Mouse (Mus musculus) intestine, embryonic 15.5 days (tissue): Measurements from ENCODE around the gene Ccdc115. TPM values are rescaled to one million over a fixed set of nuclear protein-coding genes. Genes with fewer than 3 reads are reported as not detected.

Source experiments
- ATAC-seq: fragments of 200-750 bp; cut with Nextera tagmentation; 2 replicates; pipeline ENCODE4 v1.8.0; 2017; ENCODE audit warnings: moderate TSS enrichment, moderate library complexity
- H3K27ac ChIP-seq: fragments of 300-500 bp; sonication (generic); 2 replicates; pipeline ENCODE4 v1.5.1; 2015; ENCODE audit warnings: mild to moderate bottlenecking, inconsistent platforms
- H3K27me3 ChIP-seq: fragments of 300-500 bp; sonication (generic); replicated peaks from 2 replicates; pipeline ENCODE4 v1.6.1; 2015; ENCODE audit warnings: inconsistent platforms
- H3K36me3 ChIP-seq: fragments of 300-500 bp; sonication (generic); 2 replicates; pipeline ENCODE4 v1.6.1; 2015; ENCODE audit warnings: inconsistent platforms
- H3K4me1 ChIP-seq: fragments of 300-500 bp; sonication (generic); replicated peaks from 2 replicates; pipeline ENCODE4 v1.6.1; 2015; ENCODE audit warnings: inconsistent platforms
- H3K4me2 ChIP-seq: fragments of 300-500 bp; sonication (generic); replicated peaks from 2 replicates; pipeline ENCODE4 v1.6.1; 2015; ENCODE audit warnings: mild to moderate bottlenecking, inconsistent platforms
- H3K4me3 ChIP-seq: fragments of 300-500 bp; sonication (generic); replicated peaks from 2 replicates; pipeline ENCODE4 v1.5.1; 2015; ENCODE audit warnings: inconsistent platforms
- H3K9ac ChIP-seq: fragments of 300-500 bp; sonication (generic); 2 replicates; pipeline ENCODE4 v1.6.1; 2015; ENCODE audit warnings: inconsistent platforms
- H3K9me3 ChIP-seq: fragments of 300-500 bp; sonication (generic); 2 replicates; pipeline ENCODE4 v1.6.1; 2016; ENCODE audit warnings: inconsistent platforms
- WGBS: fragments of 180-500 bp; shearing (Covaris S2); methylation state at CpG from one replicate; pipeline ENCODE4 v1.1.7; 2015; 5-methylcytosine and 5-hydroxymethylcytosine counted together
- polyA plus RNA-seq: library from polyadenylated mRNA; unstranded; fragments of >200 nt; fragmentation: Nextera tagmentation; extraction: Ambion mirVana; gene quantifications from 2 replicates; pipeline ENCODE4 v1.2.1, GENCODE M21; 2015

Gene Ccdc115
- polyA plus RNA-seq, 1 experiment from 2014 or later, result 60.9 TPM

DNA sequence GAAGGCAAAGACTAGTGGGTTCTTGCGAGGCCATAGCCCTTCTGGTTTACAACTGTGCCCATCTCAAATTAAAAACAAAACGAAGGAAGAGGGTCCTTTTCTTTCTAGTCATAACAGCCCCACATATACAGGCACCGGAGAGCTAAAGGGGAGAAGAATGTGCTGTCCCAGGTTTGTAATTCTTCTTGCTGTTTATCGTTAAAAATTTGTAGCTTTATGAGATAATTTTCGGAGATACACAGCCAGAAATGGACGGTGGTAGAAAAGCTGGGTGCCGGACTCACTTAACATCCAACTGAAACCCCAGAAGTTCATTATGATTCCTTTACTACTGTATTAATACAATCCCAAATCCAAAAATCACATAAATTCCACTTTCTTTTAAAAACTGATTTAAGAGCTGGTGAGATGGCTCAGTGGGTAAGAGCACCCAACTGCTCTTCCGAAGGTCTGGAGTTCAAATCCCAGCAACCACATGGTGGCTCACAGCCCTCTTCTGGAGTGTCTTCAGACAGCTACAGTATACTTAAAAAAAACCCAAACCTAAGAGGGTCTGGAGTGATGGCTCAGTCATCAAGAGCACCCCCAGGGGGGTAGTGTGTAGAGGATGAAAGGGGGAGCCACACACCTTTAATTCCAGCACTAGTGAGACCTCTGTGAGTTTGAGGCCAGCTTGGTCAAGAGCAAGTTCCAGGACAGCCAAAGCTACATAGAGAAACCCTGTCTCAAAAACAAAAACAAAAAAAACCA, 3.9 kb downstream of the Ccdc115 start:
- H3K4me1 ChIP-seq, result peaks cover 3% of the 10 kb centered on the region
- peak overlapping the region; percentile 67 for H3K4me2 ChIP-seq
- peak overlapping the region; percentile 49 for H3K9ac ChIP-seq
- ATAC-seq, result no peak
- H3K36me3 ChIP-seq, result peaks cover 12% of the 10 kb centered on the region; the same call in 1 of the 2 replicates
- no peaks in the 10 kb centered on the region for H3K27me3 ChIP-seq
- 0 out of 2 replicates have a peak overlapping the region, but pooled peaks have one; percentile 45 for H3K27ac ChIP-seq
- WGBS, result 32% methylated on average over 8 of the region's 8 CpGs
- peaks cover 12% of the 10 kb centered on the region; the same call in 1 of the 2 replicates for H3K9me3 ChIP-seq
- H3K4me3 ChIP-seq, result peak overlapping the region; percentile 50

DNA sequence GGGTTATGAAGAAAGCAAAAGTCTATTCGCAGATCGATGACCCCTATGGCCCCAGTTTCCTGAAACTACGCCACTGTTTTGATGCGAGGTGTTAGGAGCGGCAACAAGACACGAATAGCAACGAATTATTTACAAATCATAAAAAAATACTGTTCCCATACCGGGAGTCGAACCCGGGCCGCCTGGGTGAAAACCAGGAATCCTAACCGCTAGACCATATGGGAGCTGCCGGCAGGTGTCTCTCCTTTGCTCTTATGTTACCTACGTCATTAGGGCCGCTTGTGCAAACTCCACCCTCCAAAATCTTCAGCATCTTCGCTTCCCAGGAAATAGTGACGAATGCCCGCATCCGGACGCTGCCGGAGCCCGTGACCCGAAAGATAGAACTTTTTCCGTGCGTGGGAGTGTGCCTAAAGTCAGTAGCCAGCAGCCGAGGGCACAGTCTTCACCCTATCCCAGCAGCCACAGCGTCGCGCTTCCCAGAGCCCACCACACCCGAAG, 4.8 kb downstream of the Ccdc115 start:
- Histone ChIP-seq H3K9ac (peak overlapping the region; percentile 49), H3K4me1 (peaks cover 3% of the 10 kb centered on the region), H3K9me3 (peaks cover 16% of the 10 kb centered on the region; the same call in 1 of the 2 replicates), H3K36me3 (peaks cover 12% of the 10 kb centered on the region; the same call in 1 of the 2 replicates), H3K4me2 (peak overlapping the region; percentile 67), H3K27ac (peak overlapping the region; percentile 45; the same call in 1 of the 2 replicates), H3K4me3 (peak overlapping the region; percentile 50), H3K27me3 (no peaks in the 10 kb centered on the region)
- peak; percentile 21 for ATAC-seq
- WGBS, result under 1% methylated on average over 30 of the region's 30 CpGs

DNA sequence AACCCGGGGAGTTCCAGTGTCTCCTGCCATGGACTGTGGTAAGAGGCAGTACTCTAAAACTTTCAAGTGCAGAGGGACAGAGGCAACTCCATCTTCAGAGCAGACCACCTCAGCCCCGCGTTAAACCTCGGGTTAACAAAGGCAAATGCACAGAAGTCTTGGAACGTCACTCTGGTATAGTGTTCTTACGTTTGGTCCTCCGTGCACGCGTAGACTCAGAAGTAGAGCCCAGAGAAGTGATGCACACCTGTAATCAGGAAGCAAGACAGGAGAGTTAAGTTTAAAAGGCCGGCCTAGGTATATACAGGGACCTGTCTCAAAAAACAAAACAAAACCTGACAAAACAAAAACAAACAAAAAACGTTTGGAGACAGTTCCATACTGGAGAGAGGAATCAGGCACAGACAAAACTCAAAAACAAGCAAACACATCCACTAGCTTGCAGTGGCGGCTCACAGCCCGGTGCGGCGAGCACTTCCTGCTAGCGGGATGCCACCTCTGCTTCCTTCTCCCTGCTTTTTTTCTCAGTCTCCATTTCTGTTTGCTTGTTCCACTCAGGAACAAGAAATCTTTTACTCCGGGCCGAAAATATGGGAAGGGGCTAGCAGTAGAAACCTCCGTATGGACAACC, 5.5 kb downstream of the Ccdc115 start:
- H3K9me3 ChIP-seq, result peaks cover 18% of the 10 kb centered on the region; the same call in 1 of the 2 replicates
- H3K4me3 ChIP-seq, result peak overlapping the region; percentile 50
- peaks cover 12% of the 10 kb centered on the region; the same call in 1 of the 2 replicates for H3K36me3 ChIP-seq
- H3K27ac ChIP-seq, result peak overlapping the region; percentile 20; the same call in 1 of the 2 replicates
- peaks cover 3% of the 10 kb centered on the region for H3K4me1 ChIP-seq
- peak; percentile 26 for ATAC-seq
- 11% methylated on average over 19 of the region's 19 CpGs for WGBS
- no peak overlapping the region for H3K9ac ChIP-seq
- H3K4me2 ChIP-seq, result peak overlapping the region; percentile 67
- no peaks in the 10 kb centered on the region for H3K27me3 ChIP-seq

DNA sequence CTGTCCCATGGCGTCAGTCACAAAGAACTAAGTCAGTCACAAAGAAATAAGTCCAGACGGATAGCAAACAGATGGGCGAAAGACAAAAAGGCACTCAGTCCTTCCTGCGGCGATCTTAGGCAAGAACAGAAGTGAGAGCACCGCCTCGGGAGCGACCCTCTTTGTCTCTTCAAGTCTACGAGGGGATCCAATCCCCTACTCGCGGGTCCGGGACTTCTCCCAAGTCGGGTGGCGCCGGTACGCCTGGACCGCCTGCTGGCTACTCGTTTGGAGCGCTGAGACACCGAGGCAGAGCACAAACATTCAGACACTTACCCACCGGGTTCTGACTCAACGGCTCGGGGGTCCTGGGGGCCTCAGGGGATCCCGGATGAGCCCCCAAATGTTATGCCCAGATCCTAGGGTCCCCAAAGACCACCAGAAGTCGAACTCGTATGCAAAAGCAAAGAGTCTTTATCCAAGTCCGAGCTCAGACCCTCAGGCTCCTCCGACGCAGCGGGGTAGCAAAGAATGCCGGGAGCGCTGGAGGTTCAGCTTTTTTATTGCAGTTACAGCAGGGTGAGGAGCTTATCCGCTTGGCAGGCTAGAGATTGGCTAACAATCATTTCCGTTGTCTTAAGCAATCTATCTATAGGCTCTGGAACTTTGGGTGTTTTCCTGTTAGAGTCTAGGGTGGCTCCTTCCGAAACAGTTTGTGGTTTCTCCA, 6.5 kb downstream of the Ccdc115 start:
- 9% methylated on average over 35 of the region's 35 CpGs for WGBS
- ATAC-seq, result peak; percentile 57
- peak overlapping the region; percentile 46 for H3K9ac ChIP-seq
- peaks cover 12% of the 10 kb centered on the region; the same call in 1 of the 2 replicates for H3K36me3 ChIP-seq
- H3K4me2 ChIP-seq, result peak overlapping the region; percentile 67
- peak overlapping the region; percentile 43 for H3K4me3 ChIP-seq
- peak overlapping the region; percentile 33 for H3K27ac ChIP-seq
- H3K27me3 ChIP-seq, result no peaks in the 10 kb centered on the region
- H3K9me3 ChIP-seq, result peaks cover 18% of the 10 kb centered on the region; the same call in 1 of the 2 replicates
- H3K4me1 ChIP-seq, result peaks cover 3% of the 10 kb centered on the region; the same call in 1 of the 2 replicates

DNA sequence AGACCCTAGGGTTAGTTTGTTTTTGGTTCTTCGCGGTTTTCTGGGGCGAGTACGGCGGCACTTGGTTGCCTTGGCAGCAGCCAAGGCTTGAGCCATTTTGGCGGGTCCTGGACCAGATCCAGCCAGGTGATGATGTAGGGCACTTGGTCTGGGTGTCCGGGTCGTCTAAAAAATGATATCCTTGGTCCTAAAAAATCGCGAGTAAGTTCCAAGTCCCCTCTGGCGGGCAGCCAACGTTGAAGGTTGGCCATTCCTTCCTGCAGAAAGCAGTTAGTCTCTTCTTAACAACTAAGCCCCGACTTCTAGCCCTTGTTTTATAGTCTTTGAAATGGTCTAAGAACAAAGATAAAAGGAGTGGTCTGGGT, 7.1 kb downstream of the Ccdc115 start:
- WGBS, result 55% methylated on average over 13 of the region's 13 CpGs
- Histone ChIP-seq H3K36me3 (peaks cover 12% of the 10 kb centered on the region; the same call in 1 of the 2 replicates), H3K9me3 (peaks cover 18% of the 10 kb centered on the region; the same call in 1 of the 2 replicates), H3K27me3 (no peaks in the 10 kb centered on the region), H3K4me1 (peaks cover 3% of the 10 kb centered on the region; the same call in 1 of the 2 replicates), H3K9ac (no peak overlapping the region), H3K4me2 (peak overlapping the region; percentile 67), H3K27ac (peak overlapping the region; percentile 33; the same call in 1 of the 2 replicates), H3K4me3 (peak overlapping the region; percentile 43)
- no peak for ATAC-seq

DNA sequence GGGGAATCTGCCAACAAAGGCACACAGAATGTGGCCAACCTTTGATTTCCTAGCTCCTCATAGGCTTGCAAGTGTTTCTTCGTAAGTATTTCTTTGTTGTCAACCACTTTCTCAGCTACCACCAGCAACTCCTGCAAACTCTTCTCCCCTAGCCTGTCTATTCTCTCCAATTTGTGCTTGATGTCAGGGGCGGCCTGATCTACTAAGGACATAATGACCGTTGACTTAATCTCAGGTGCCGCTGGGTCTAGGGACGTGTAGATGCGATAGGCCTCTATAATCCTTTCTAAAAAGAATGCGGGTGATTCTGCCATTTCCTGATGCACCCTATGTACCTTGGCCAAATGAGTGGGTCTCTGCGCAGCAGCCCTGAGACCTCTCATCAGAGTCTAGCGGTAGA, 8.0 kb downstream of the Ccdc115 start:
- H3K27ac ChIP-seq, result no peak overlapping the region
- no peak overlapping the region for H3K4me3 ChIP-seq
- H3K36me3 ChIP-seq, result peaks cover 12% of the 10 kb centered on the region; the same call in 1 of the 2 replicates
- no peak overlapping the region for H3K4me2 ChIP-seq
- WGBS, result 96% methylated on average over 9 of the region's 9 CpGs
- H3K27me3 ChIP-seq, result no peaks in the 10 kb centered on the region
- H3K4me1 ChIP-seq, result peaks cover 3% of the 10 kb centered on the region; the same call in 1 of the 2 replicates
- H3K9me3 ChIP-seq, result peaks cover 18% of the 10 kb centered on the region; the same call in 1 of the 2 replicates
- no peak overlapping the region for H3K9ac ChIP-seq
- ATAC-seq, result no peak

DNA sequence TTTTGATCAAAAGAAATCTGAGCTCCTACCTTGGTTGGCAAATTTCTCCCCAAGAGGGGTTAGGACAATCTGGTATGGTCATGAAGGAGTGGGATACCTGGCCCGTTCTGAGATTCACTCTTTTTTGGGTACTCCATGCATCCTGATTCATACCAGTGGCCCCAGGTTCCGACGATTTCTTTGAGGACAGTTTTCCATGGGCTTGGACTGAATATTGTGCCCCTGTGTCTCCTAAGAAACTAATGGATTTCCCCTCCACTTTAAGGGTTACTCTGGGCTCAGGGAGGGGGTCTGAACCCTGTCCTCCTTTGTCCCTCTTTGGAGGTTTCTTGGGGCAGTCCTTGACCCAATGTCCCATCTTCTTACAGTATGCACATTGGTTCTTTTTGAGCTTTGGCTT, 8.5 kb downstream of the Ccdc115 start:
- no peak overlapping the region for H3K27ac ChIP-seq
- 98% methylated on average over 3 of the region's 3 CpGs for WGBS
- no peak overlapping the region for H3K4me3 ChIP-seq
- ATAC-seq, result no peak
- H3K9me3 ChIP-seq, result peaks cover 18% of the 10 kb centered on the region; the same call in 1 of the 2 replicates
- H3K4me2 ChIP-seq, result no peak overlapping the region
- H3K27me3 ChIP-seq, result no peaks in the 10 kb centered on the region
- H3K4me1 ChIP-seq, result peaks cover 3% of the 10 kb centered on the region; the same call in 1 of the 2 replicates
- H3K9ac ChIP-seq, result no peak overlapping the region
- peaks cover 12% of the 10 kb centered on the region; the same call in 1 of the 2 replicates for H3K36me3 ChIP-seq

DNA sequence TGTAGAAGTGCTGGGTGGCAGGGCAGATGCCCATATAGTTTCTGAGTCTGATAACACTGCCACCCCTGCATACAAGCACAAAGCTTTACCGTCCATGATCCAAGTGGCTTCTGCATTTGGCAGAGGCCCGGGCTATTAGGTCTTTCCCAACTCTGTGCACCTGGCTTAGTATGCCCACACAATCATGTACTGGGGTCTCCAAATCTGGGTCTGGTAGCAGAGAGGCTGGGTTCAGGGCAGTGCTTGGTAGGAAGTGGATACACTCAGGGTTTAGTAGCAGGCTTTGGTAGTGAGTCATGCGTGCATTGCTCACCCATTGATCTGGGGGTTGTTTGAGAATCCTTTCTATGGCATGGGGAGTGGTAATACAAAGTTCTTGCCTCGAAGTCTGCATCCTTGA, 10.2 kb downstream of the Ccdc115 start:
- H3K27me3 ChIP-seq, result no peaks in the 10 kb centered on the region
- no peak for ATAC-seq
- H3K4me3 ChIP-seq, result no peak overlapping the region
- peaks cover 3% of the 10 kb centered on the region; the same call in 1 of the 2 replicates for H3K4me1 ChIP-seq
- H3K9me3 ChIP-seq, result peaks cover 18% of the 10 kb centered on the region; the same call in 1 of the 2 replicates
- no peak overlapping the region for H3K4me2 ChIP-seq
- H3K27ac ChIP-seq, result no peak overlapping the region
- peaks cover 12% of the 10 kb centered on the region; the same call in 1 of the 2 replicates for H3K36me3 ChIP-seq
- H3K9ac ChIP-seq, result no peak overlapping the region
- WGBS, result 95% methylated on average over 4 of the region's 4 CpGs

DNA sequence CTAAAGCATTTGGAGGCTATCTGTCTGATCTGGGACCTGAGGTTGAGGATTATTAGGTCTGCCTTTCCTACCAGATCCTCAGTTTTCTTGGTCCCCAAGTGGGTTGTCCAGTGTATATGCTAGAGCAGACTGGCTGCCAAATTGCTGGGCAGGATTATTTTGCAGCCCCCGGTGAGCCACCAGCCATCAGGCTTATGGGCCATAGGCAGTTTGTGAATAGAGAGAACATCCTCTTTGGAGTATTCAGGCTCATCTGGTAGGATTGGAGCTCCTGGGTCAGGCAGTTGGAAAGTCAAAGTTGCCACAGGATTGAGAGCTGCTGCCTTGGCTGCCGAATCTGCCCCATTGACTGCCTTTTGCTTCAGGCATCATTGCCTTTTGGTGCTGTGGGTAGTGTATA, 11.0 kb downstream of the Ccdc115 start:
- H3K9me3 ChIP-seq, result peaks cover 18% of the 10 kb centered on the region; the same call in 1 of the 2 replicates
- no peak overlapping the region for H3K27ac ChIP-seq
- H3K36me3 ChIP-seq, result peaks cover 12% of the 10 kb centered on the region; the same call in 1 of the 2 replicates
- H3K4me2 ChIP-seq, result no peak overlapping the region
- no peaks in the 10 kb centered on the region for H3K27me3 ChIP-seq
- H3K9ac ChIP-seq, result no peak overlapping the region
- no peak overlapping the region for H3K4me3 ChIP-seq
- ATAC-seq, result no peak
- WGBS, result 98% methylated on average over 2 of the region's 2 CpGs
- no peaks in the 10 kb centered on the region for H3K4me1 ChIP-seq

DNA sequence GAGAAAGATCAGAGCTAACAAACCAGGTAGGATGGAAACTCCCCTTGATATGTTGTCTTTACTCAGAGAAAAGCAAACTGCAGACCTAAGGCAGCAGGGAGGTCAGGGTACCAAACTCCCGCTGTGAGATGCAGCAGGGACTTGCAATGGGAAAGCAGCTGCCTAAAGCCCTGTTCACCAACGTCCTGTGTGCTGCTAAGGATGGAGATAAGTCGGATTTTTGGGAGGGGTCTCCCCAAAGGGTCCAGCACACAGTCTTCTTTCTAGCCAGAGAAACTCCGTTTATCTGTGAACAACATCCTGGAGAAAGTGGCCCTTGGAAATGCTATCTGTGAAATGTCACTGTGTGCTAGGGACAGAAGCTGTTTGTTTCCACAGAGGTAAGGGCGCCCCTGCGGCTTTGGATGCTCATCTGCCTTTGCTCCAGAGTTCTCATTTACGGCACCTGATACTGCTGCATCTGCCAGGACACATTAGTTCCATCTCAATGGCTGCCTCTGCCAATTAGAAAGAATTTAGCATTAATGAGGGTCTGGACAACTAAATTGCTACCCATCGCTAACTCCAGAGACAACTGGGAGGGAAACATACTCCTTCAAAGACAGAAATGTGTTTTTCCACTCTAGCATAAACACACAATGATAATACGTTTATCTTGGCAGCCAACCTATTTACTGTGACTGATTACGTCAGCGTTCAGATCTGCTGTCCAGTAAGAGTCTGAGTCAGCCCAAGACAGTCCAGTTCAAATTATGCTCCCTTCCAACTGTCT, 40.1 kb downstream of the Ccdc115 start:
- ATAC-seq, result no peak

DNA sequence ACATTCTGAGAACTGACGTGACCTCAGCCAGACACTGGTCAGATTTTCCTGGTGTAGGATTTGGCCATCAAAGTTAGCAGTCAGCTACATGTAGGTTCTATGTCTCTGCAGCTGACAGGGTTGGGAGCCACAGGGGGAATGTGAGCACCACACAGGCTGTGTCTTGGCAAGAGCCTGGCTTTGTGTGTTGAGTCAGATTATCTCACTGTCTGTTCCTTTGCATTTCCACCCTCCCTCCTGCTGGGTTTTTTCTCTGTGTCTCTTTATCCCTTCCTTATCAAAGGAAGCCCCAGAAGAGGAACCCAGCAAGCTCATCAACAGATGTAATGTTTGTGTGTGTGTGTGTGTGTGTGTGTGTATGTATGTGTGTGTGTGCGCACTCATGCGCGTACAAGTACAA, 43.2 kb downstream of the Ccdc115 start:
- Histone ChIP-seq H3K4me2 (no peak overlapping the region), H3K9ac (no peak overlapping the region), H3K36me3 (no peaks in the 10 kb centered on the region), H3K4me1 (no peaks in the 10 kb centered on the region), H3K9me3 (no peaks in the 10 kb centered on the region), H3K27ac (no peak overlapping the region), H3K27me3 (no peaks in the 10 kb centered on the region), H3K4me3 (no peak overlapping the region)
- 89% methylated on average over 4 of the region's 4 CpGs for WGBS
- no peak for ATAC-seq

More for the DNA sequence above, 40.1 kb downstream of the Ccdc115 start:
- no peaks in the 10 kb centered on the region for H3K9me3 ChIP-seq
- H3K27ac ChIP-seq, result no peak overlapping the region
- H3K4me1 ChIP-seq, result no peaks in the 10 kb centered on the region
- 39% methylated on average over 11 of the region's 11 CpGs for WGBS
- no peak overlapping the region for H3K4me2 ChIP-seq
- H3K36me3 ChIP-seq, result no peaks in the 10 kb centered on the region
- H3K4me3 ChIP-seq, result no peak overlapping the region
- no peak overlapping the region for H3K9ac ChIP-seq
- no peaks in the 10 kb centered on the region for H3K27me3 ChIP-seq
